Mouse (Mus musculus): Measurements from ENCODE around the gene Obscn. TPM values are rescaled to one million over a fixed set of nuclear protein-coding genes. Genes with fewer than 3 reads are reported as not detected.

The Obscn gene
- polyA plus RNA-seq, 1 experiment from 2014 or later = 0.60 TPM

Small RNAs within 50 kb of the gene (microRNA-seq; reads per million reads assigned to microRNA genes)
- not detected for gene Gm44313

Other genes starting within 250 kb of the Obscn start
- gene Zfp39, start 232.2 kb downstream of the Obscn start, polyA plus RNA-seq (2015; fragmentation: Nextera tagmentation; extraction: Ambion mirVana) = 5.2 and 6.9 TPM in 2 replicates
- gene Btnl10, start 218.5 kb downstream of the Obscn start, polyA plus RNA-seq (2015; fragmentation: Nextera tagmentation; extraction: Ambion mirVana) = 0.10 and 0.30 TPM in 2 replicates
- 243 and 247 TPM in 2 replicates for gene Rnf187, start 197.5 kb downstream of the Obscn start, polyA plus RNA-seq (2015; fragmentation: Nextera tagmentation; extraction: Ambion mirVana)
- 81.6 and 82.0 TPM in 2 replicates for gene Hist3h2ba, start 187.5 kb downstream of the Obscn start, polyA plus RNA-seq (2015; fragmentation: Nextera tagmentation; extraction: Ambion mirVana)
- gene Hist3h2a, start 181.7 kb downstream of the Obscn start, polyA plus RNA-seq (2015; fragmentation: Nextera tagmentation; extraction: Ambion mirVana) = 36.4 and 40.3 TPM in 2 replicates
- gene Trim17, start 181.7 kb downstream of the Obscn start, polyA plus RNA-seq (2015; fragmentation: Nextera tagmentation; extraction: Ambion mirVana) = 0.58 and 0.71 TPM in 2 replicates
- gene Trim11, start 158.3 kb downstream of the Obscn start, polyA plus RNA-seq (2015; fragmentation: Nextera tagmentation; extraction: Ambion mirVana) = 20.0 and 20.6 TPM in 2 replicates
- gene Iba57, start 27.3 kb upstream of the Obscn start, polyA plus RNA-seq (2015; fragmentation: Nextera tagmentation; extraction: Ambion mirVana) = 6.1 and 6.9 TPM in 2 replicates
- 0.22 and 0.27 TPM in 2 replicates for gene Gjc2, start 46.8 kb upstream of the Obscn start, polyA plus RNA-seq (2015; fragmentation: Nextera tagmentation; extraction: Ambion mirVana)
- gene Guk1, start 55.8 kb upstream of the Obscn start, polyA plus RNA-seq (2015; fragmentation: Nextera tagmentation; extraction: Ambion mirVana) = 117 and 120 TPM in 2 replicates
- 99.6 and 102 TPM in 2 replicates for gene Mrpl55, start 66.1 kb upstream of the Obscn start, polyA plus RNA-seq (2015; fragmentation: Nextera tagmentation; extraction: Ambion mirVana)
- gene 2310033P09Rik, start 71.9 kb upstream of the Obscn start, polyA plus RNA-seq (2015; fragmentation: Nextera tagmentation; extraction: Ambion mirVana) = 32.5 and 36.4 TPM in 2 replicates
- gene Arf1, start 91.9 kb upstream of the Obscn start, polyA plus RNA-seq (2015; fragmentation: Nextera tagmentation; extraction: Ambion mirVana) = 700 and 709 TPM in 2 replicates
- gene Wnt3a, start 154.3 kb upstream of the Obscn start, polyA plus RNA-seq (2015; fragmentation: Nextera tagmentation; extraction: Ambion mirVana) = not detected in 2 replicates
- gene Wnt9a, start 170.5 kb upstream of the Obscn start, polyA plus RNA-seq (2015; fragmentation: Nextera tagmentation; extraction: Ambion mirVana) = 1.6 and 2.1 TPM in 2 replicates
- gene Prss38, start 239.3 kb upstream of the Obscn start, polyA plus RNA-seq (2015; fragmentation: Nextera tagmentation; extraction: Ambion mirVana) = not detected in 2 replicates